Mouse (Mus musculus) C2C12 (cell line): ENCODE measurements at regions not wholly inside any gene's neighbourhood (a gene's known extent, or its start where the extent isn't known, plus 50 kb on each side); places are given as distances from the start of the nearest gene placed in this dataset.

Experiments used
- CEBPB ChIP-seq: IDR thresholded peaks from one replicate; pipeline ENCODE4 v1.6.1; 2011; ENCODE audit warnings: low read depth, mild to moderate bottlenecking, control low read depth, moderate library complexity
- CTCF ChIP-seq: IDR thresholded peaks from one replicate; pipeline ENCODE4 v1.5.1; 2011; ENCODE audit not compliant: control insufficient read depth, insufficient read depth, insufficient read length
- MAX ChIP-seq: IDR thresholded peaks from one replicate; pipeline ENCODE4 v1.6.1; 2011; ENCODE audit warnings: mild to moderate bottlenecking, control low read depth
- MYOG ChIP-seq: IDR thresholded peaks from one replicate; pipeline ENCODE4 v1.6.1; 2011; ENCODE audit not compliant: control insufficient read depth, insufficient read length; ENCODE audit errors: extremely low read depth
- USF1 ChIP-seq: IDR thresholded peaks from one replicate; pipeline ENCODE4 v1.6.1; 2011; ENCODE audit warnings: low read depth, mild to moderate bottlenecking, control low read depth, moderate library complexity

GRCm38 (mm10) chr8:49359671-49360070, 515.9 kb upstream of the Tenm3 start:
- no peak for TF ChIP-seq CTCF
- no peak for TF ChIP-seq USF1
- no peak for TF ChIP-seq MYOG
- TF ChIP-seq MAX, result no peak
- TF ChIP-seq CEBPB, result no peak
